Mouse (Mus musculus) cortical plate, adult 2 months (tissue): ENCODE data around the gene Mybph.

Experiments used
- CTCF ChIP-seq: fragments of 200-500 bp; IDR thresholded peaks from 2 replicates; pipeline ENCODE4 v1.5.1; 2011; ENCODE audit warnings: mild to moderate bottlenecking, control low read depth, low read length; ENCODE audit not compliant: insufficient read depth; ENCODE audit errors: extremely low read depth
- POLR2A ChIP-seq: fragments of 200-500 bp; IDR thresholded peaks from 2 replicates; pipeline ENCODE4 v1.6.1; 2011; ENCODE audit warnings: mild to moderate bottlenecking, low read length, control low read depth; ENCODE audit not compliant: insufficient read depth; ENCODE audit errors: extremely low read depth

GRCm38 (mm10) chr1:134210179-134210755, 17.0 kb downstream of the Mybph start:
- TF ChIP-seq POLR2A (no peak), CTCF (no peak)
